Mouse (Mus musculus): Measurements from ENCODE around the gene Wdr18. TPM values are rescaled to one million over a fixed set of nuclear protein-coding genes. Genes with fewer than 3 reads are reported as not detected.

The Wdr18 gene
- polyA plus RNA-seq, 2 experiments = 24.7 to 58.4 TPM

- H3K4me2 ChIP-seq (ENCODE audit: low read depth) = no peak overlapping the region
- H3K27me3 ChIP-seq (ENCODE audit: control insufficient read depth, insufficient read depth, low read length) = no peaks in the 10 kb centered on the region
- no peaks in the 10 kb centered on the region for H3K9me3 ChIP-seq (ENCODE audit: control insufficient read depth, low read length)
- peaks cover 0 to 11% of the 10 kb centered on the region in 2 experiments; a peak in 3 of 4 replicates for H3K4me1 ChIP-seq (replicated peaks; ENCODE audit: control insufficient read depth in 2 of 2, insufficient read depth in 2 of 2, low read length in 1 of 2)
- no peak overlapping the region for H3K27ac ChIP-seq
- H3K4me3 ChIP-seq (ENCODE audit: insufficient read depth in 1 of 2, low read depth in 2 of 2, low read length in 2 of 2) = no peak overlapping the region
- H3K36me3 ChIP-seq (replicated peaks; ENCODE audit: control insufficient read depth, insufficient read depth, low read depth) = no peaks in the 10 kb centered on the region; the same call in 1 of the 2 replicates
- 59% methylated on average over 13 of the region's 13 CpGs for WGBS (ENCODE audit: insufficient replicate concordance)
- DNase-seq (ENCODE audit: low read depth in 3 of 3, low spot score in 3 of 3) (no peak), ATAC-seq (ENCODE audit: insufficient read depth) (no peak)
- no peak for TF ChIP-seq CTCF (IDR thresholded peaks at IDR 0.05; ENCODE audit: low read depth)
- H3K9ac ChIP-seq (replicated peaks) = no peak overlapping the region
Observed at GRCm38 (mm10) chr10:79934272-79934721, 25.7 kb upstream of the Wdr18 start.

- no peak for DNase-seq (ENCODE audit: low read depth in 3 of 3, low spot score in 3 of 3)
- H3K4me3 ChIP-seq (ENCODE audit: insufficient read depth in 1 of 2, low read depth in 2 of 2, low read length in 2 of 2) = no peak overlapping the region
- no peaks in the 10 kb centered on the region for H3K27me3 ChIP-seq (ENCODE audit: control insufficient read depth, insufficient read depth, low read length)
- TF ChIP-seq CTCF (IDR thresholded peaks at IDR 0.05; ENCODE audit: low read depth) (no peak), EP300 (IDR thresholded peaks at IDR 0.05; ENCODE audit: low read depth) (no peak)
- no peak overlapping the region for H3K9ac ChIP-seq (replicated peaks)
- H3K4me1 ChIP-seq (replicated peaks; ENCODE audit: control insufficient read depth in 2 of 2, insufficient read depth in 2 of 2, low read length in 1 of 2) = peaks cover 0 to 11% of the 10 kb centered on the region in 2 experiments; a peak in 3 of 4 replicates
- 82% methylated on average over 16 of the region's 16 CpGs for WGBS (ENCODE audit: insufficient replicate concordance)
- no peak overlapping the region for H3K4me2 ChIP-seq (ENCODE audit: low read depth)
- H3K27ac ChIP-seq = no peak overlapping the region
- no peak for ATAC-seq (ENCODE audit: insufficient read depth)
- H3K9me3 ChIP-seq (ENCODE audit: control insufficient read depth, low read length) = no peaks in the 10 kb centered on the region
- no peaks in the 10 kb centered on the region; the same call in 1 of the 2 replicates for H3K36me3 ChIP-seq (replicated peaks; ENCODE audit: control insufficient read depth, insufficient read depth, low read depth)
Observed at GRCm38 (mm10) chr10:79934794-79935569, 25.0 kb upstream of the Wdr18 start.

GRCm38 (mm10) chr10:79936284-79936910, 23.6 kb upstream of the Wdr18 start:
- no peak for TF ChIP-seq EP300 (IDR thresholded peaks at IDR 0.05; ENCODE audit: low read depth)
- no peak for TF ChIP-seq CTCF (IDR thresholded peaks at IDR 0.05; ENCODE audit: low read depth)
- no peak for DNase-seq (ENCODE audit: low read depth in 3 of 3, low spot score in 3 of 3)
- no peaks in the 10 kb centered on the region; the same call in 1 of the 2 replicates for H3K36me3 ChIP-seq (replicated peaks; ENCODE audit: control insufficient read depth, insufficient read depth, low read depth)
- no peak overlapping the region for H3K9ac ChIP-seq (replicated peaks)
- H3K27ac ChIP-seq = peak overlapping the region; percentile 25
- no peaks in the 10 kb centered on the region for H3K27me3 ChIP-seq (ENCODE audit: control insufficient read depth, insufficient read depth, low read length)
- ATAC-seq (ENCODE audit: insufficient read depth) = no peak
- no peak overlapping the region for H3K4me3 ChIP-seq (ENCODE audit: insufficient read depth in 1 of 2, low read depth in 2 of 2, low read length in 2 of 2)
- no peaks in the 10 kb centered on the region for H3K9me3 ChIP-seq (ENCODE audit: control insufficient read depth, low read length)
- no peak overlapping the region for H3K4me2 ChIP-seq (ENCODE audit: low read depth)
- WGBS (ENCODE audit: insufficient replicate concordance) = 59% methylated on average over 10 of the region's 10 CpGs
- peaks cover 0 to 11% of the 10 kb centered on the region in 2 experiments; a peak in 3 of 4 replicates for H3K4me1 ChIP-seq (replicated peaks; ENCODE audit: control insufficient read depth in 2 of 2, insufficient read depth in 2 of 2, low read length in 1 of 2)

- H3K9ac ChIP-seq (replicated peaks) = no peak overlapping the region
- no peak overlapping the region for H3K4me3 ChIP-seq (ENCODE audit: insufficient read depth in 1 of 2, low read depth in 2 of 2, low read length in 2 of 2)
- no peak for DNase-seq (ENCODE audit: low read depth in 3 of 3, low spot score in 3 of 3)
- peaks cover 0 to 11% of the 10 kb centered on the region in 2 experiments; a peak in 3 of 4 replicates for H3K4me1 ChIP-seq (replicated peaks; ENCODE audit: control insufficient read depth in 2 of 2, insufficient read depth in 2 of 2, low read length in 1 of 2)
- H3K36me3 ChIP-seq (replicated peaks; ENCODE audit: control insufficient read depth, insufficient read depth, low read depth) = no peaks in the 10 kb centered on the region; the same call in 1 of the 2 replicates
- peak overlapping the region; percentile 24; the same call in 1 of the 2 replicates for H3K4me2 ChIP-seq (ENCODE audit: low read depth)
- no peak overlapping the region; the same call in 1 of the 2 replicates for H3K27ac ChIP-seq
- 52% methylated on average over 27 of the region's 27 CpGs for WGBS (ENCODE audit: insufficient replicate concordance)
- TF ChIP-seq CTCF (IDR thresholded peaks at IDR 0.05; ENCODE audit: low read depth) (no peak), EP300 (IDR thresholded peaks at IDR 0.05; ENCODE audit: low read depth) (no peak)
- peak; percentile 32; the same call in 1 of the 2 replicates for ATAC-seq (ENCODE audit: insufficient read depth)
- no peaks in the 10 kb centered on the region for H3K9me3 ChIP-seq (ENCODE audit: control insufficient read depth, low read length)
- H3K27me3 ChIP-seq (ENCODE audit: control insufficient read depth, insufficient read depth, low read length) = no peaks in the 10 kb centered on the region
Observed at GRCm38 (mm10) chr10:79936911-79937441, 23.0 kb upstream of the Wdr18 start.

Measured in liver, embryonic 14.5 days (tissue).